Mouse (Mus musculus) left cerebral cortex, postnatal 10 days (tissue): Measurements from ENCODE around the gene Mmp21. TPM values are rescaled to one million over a fixed set of nuclear protein-coding genes. Genes with fewer than 3 reads are reported as not detected.
"Not testable (repeated sequence)": the region's sequence is repeated elsewhere in the genome, so short reads cannot be mapped to it uniquely, and the experiment has no call there.

ENCODE experiments used
- DNase-seq, 2 experiments: peaks; one replicate each; pipeline ENCODE4 v3.0.0; 2021 to 2022; ENCODE audit warnings: low spot score in 2 of 2, mixed read lengths in 1 of 2; ENCODE audit errors: extremely low spot score in 1 of 2
- intact Hi-C: fragments of 180-260 bp; cut with DNase I; formaldehyde crosslinking; loops from one replicate; pipeline ENCODE4 v1.15.1; 2025
- total RNA-seq, 2 experiments: library from RNA; stranded (reverse); gene quantifications; 2 replicates each; pipeline ENCODE4 v1.2.3; 2021

The Mmp21 gene
- not detected for total RNA-seq

- intact Hi-C loops: loop anchor here (10.0 kb wide), 1 partner anchor 1725 kb away; no protein-coding TSS in a partner anchor
- DNase-seq: no peak
These were observed at the start of gene Mmp21 for GRCm38 (mm10) chr7:133679961-133680360. Gene Mmp21 (minus strand): TSS chr7:133680061.

- DNase-seq: no peak
- intact Hi-C loops: no loop called here
These were observed 49.5 kb upstream of the Mmp21 start for GRCm38 (mm10) chr7:133729351-133729750.

GRCm38 (mm10) chr7:133727027-133727426 lies 47.2 kb upstream of the Mmp21 start:
- intact Hi-C loops: no loop called here
- no peak for DNase-seq

GRCm38 (mm10) chr7:133725571-133725970 lies 45.7 kb upstream of the Mmp21 start:
- DNase-seq: no peak
- intact Hi-C loops: no loop called here

- intact Hi-C loops: no loop called here
- DNase-seq: peak in 1 of 2 experiments; percentile 42
These were observed 45.0 kb upstream of the Mmp21 start for GRCm38 (mm10) chr7:133724844-133725243.

GRCm38 (mm10) chr7:133720616-133721015 lies 40.8 kb upstream of the Mmp21 start:
- intact Hi-C loops: no loop called here
- DNase-seq: no peak

GRCm38 (mm10) chr7:133718580-133718979 lies 38.7 kb upstream of the Mmp21 start:
- intact Hi-C loops: loop anchor here (5.0 kb wide), 1 partner anchor 61 kb away; no protein-coding TSS in a partner anchor

GRCm38 (mm10) chr7:133715387-133715786 lies 35.5 kb upstream of the Mmp21 start:
- DNase-seq: no peak
- intact Hi-C loops: loop anchor here (5.0 kb wide), 1 partner anchor 58 kb away; no protein-coding TSS in a partner anchor

More at GRCm38 (mm10) chr7:133718580-133718979, 38.7 kb upstream of the Mmp21 start:
- no peak for DNase-seq

GRCm38 (mm10) chr7:133707301-133707700 lies 27.4 kb upstream of the Mmp21 start:
- intact Hi-C loops: no loop called here
- DNase-seq: no peak

- intact Hi-C loops: no loop called here
- DNase-seq: no peak
These were observed 24.0 kb upstream of the Mmp21 start for GRCm38 (mm10) chr7:133703906-133704305.

GRCm38 (mm10) chr7:133702333-133702732 lies 22.5 kb upstream of the Mmp21 start:
- no peak for DNase-seq
- intact Hi-C loops: no loop called here

GRCm38 (mm10) chr7:133701366-133701765 lies 21.5 kb upstream of the Mmp21 start:
- intact Hi-C loops: no loop called here
- DNase-seq: no peak

GRCm38 (mm10) chr7:133699885-133700284 lies 20.0 kb upstream of the Mmp21 start:
- intact Hi-C loops: no loop called here
- no peak for DNase-seq

GRCm38 (mm10) chr7:133698021-133698709 lies 18.3 kb upstream of the Mmp21 start:
- DNase-seq: no peak
- intact Hi-C loops: no loop called here

- intact Hi-C loops: not testable (repeated sequence)
These were observed 5.8 kb upstream of the Mmp21 start for GRCm38 (mm10) chr7:133685644-133686043.

GRCm38 (mm10) chr7:133684701-133685100 lies 4.8 kb upstream of the Mmp21 start:
- no peak for DNase-seq
- intact Hi-C loops: no loop called here

More at GRCm38 (mm10) chr7:133685644-133686043, 5.8 kb upstream of the Mmp21 start:
- not testable (repeated sequence) for DNase-seq

GRCm38 (mm10) chr7:133684110-133684509 lies 4.2 kb upstream of the Mmp21 start:
- intact Hi-C loops: no loop called here
- no peak for DNase-seq

- DNase-seq: no peak
- intact Hi-C loops: no loop called here
These were observed 3.8 kb upstream of the Mmp21 start for GRCm38 (mm10) chr7:133683626-133684025.

- intact Hi-C loops: loop anchor here (10.0 kb wide), 1 partner anchor 1725 kb away; no protein-coding TSS in a partner anchor
These were observed 422 bp downstream of the Mmp21 start for GRCm38 (mm10) chr7:133679439-133679838.

GRCm38 (mm10) chr7:133678716-133679115 lies 1.1 kb downstream of the Mmp21 start:
- intact Hi-C loops: loop anchor here (10.0 kb wide), 1 partner anchor 1726 kb away; no protein-coding TSS in a partner anchor
- no peak for DNase-seq

More at GRCm38 (mm10) chr7:133679439-133679838, 422 bp downstream of the Mmp21 start:
- DNase-seq: no peak
